Mouse (Mus musculus) thymus, adult 2 months (tissue): ENCODE data around the gene Ebf1.

Experiments
- CTCF ChIP-seq: fragments of 200-500 bp; IDR thresholded peaks from 2 replicates; pipeline ENCODE4 v1.5.1; 2012; ENCODE audit warnings: mild to moderate bottlenecking, control low read depth, low read length, moderate library complexity, borderline replicate concordance; ENCODE audit not compliant: control insufficient read depth, poor library complexity, insufficient read depth; ENCODE audit errors: extremely low read depth
- POLR2A ChIP-seq: fragments of 200-500 bp; IDR thresholded peaks from 2 replicates; pipeline ENCODE4 v1.6.1; 2012; ENCODE audit warnings: mild to moderate bottlenecking, low read length, control low read depth, moderate library complexity; ENCODE audit not compliant: control insufficient read depth, poor library complexity, insufficient read depth; ENCODE audit errors: extremely low read depth

DNA sequence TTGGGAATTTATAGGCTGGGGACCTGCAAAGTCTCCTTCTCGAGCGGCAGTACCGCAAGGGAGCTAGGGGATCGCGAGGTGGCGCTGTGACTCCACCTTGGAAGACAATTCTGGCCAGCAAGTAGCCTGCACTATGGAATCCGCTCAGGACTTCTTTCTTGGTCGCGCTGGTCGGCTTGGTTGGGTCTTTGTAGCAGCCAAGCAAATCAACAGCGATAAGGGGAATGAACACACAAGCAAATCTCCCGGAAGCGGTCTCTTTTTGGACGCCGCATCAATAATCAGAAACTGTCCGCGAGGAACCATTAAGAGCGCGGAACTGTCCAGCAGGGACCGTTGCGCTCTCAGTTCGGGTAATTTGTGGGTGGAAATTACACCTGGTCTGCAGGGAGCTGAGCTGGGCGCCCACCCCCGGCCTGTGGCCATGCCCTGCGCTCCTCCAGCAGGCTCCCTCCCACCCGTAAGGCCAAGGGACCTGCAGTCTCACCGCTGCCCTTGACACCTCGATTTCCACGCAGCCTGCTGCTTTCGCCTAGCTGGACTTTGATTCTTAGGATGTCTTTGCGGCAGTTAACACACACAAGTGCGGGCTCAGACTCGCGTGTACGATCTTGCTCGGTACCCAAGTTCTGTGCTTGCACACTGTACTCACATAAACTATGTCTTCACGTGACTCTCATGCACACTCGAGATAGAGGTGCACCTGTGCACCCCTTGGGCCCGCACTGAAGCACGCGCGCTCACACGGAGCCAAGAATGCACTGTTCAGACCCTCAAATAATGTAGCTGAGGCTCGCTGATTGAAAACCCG is 5.9 kb upstream of the Ebf1 start:
- TF ChIP-seq POLR2A, result no peak
- peak; percentile 83 for TF ChIP-seq CTCF
